Mouse (Mus musculus) adrenal gland, adult 2 months (tissue): ENCODE measurements around the gene Dysf. TPM values are rescaled to one million over a fixed set of nuclear protein-coding genes. Genes with fewer than 3 reads are reported as not detected.

Source experiments
- DNase-seq: peaks from one replicate; pipeline ENCODE4 v3.0.0; 2021
- polyA plus RNA-seq: library from polyadenylated mRNA; depleted of rRNA; stranded (reverse); fragments of >200 nt; gene quantifications from 2 replicates; pipeline ENCODE4 v1.2.3, GENCODE M21; 2012
- total RNA-seq, 2 experiments: library from RNA; stranded (reverse); gene quantifications; 2 replicates each; pipeline ENCODE4 v1.2.3; 2021

Gene Dysf
- total and polyA plus RNA-seq, 3 experiments: 31.0 to 64.2 (median 54.4) TPM

- no peak for DNase-seq
Observed at GRCm38 (mm10) chr6:84050238-84050637, 41.8 kb downstream of the Dysf start.

DNA sequence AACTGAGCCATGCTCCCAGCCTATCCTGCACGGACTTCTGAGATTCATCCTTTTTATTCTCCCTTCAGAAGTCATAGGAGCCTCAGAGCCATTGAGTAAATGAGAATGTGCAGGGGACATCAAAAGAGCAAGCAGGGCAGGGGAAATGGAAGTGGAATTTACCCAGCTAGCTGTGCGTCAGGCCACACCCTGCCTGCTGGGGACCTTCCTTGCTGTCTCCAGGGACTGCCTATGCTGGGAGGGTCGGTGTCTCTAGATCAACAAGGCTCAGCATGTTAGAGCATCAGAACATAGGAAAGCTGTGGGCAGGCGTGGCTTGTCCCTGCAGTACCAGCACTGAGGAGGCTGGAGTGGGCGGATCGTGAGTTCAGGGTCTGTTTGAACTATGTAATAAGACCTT, 42.6 kb downstream of the Dysf start:
- peak; percentile 28 for DNase-seq

DNA sequence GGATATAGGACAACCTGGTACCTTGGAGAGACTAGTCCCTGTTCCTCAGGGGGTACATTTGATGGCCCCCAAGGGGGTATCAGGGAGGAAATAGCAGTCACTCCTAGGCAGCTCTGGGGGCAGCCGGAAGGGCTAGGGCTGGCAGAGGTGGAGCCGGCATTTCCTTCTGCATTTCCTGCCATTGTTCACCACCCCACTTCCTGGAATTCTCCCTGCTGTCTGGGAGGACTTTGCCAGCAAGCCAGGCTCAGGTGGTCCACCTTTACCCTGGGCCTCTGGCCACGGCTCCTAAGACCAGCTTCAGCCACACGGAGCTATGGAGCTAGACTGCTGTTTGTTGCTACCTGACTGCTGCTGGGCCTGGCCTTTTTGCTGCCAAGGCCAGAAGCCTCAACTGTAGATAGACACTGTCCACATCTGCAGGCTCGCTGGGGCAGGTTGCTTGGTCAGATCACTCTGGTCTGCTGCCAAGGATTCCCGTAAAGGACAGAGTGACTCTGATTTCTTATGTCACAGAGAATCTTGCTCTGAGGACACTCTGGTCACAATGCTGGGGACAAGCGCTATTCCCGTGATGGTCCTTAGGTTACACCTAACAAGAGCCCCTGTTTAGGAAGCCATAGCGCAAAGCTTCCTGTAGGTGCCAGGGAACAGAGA, 45.6 kb downstream of the Dysf start:
- peak; percentile 50 for DNase-seq

DNA sequence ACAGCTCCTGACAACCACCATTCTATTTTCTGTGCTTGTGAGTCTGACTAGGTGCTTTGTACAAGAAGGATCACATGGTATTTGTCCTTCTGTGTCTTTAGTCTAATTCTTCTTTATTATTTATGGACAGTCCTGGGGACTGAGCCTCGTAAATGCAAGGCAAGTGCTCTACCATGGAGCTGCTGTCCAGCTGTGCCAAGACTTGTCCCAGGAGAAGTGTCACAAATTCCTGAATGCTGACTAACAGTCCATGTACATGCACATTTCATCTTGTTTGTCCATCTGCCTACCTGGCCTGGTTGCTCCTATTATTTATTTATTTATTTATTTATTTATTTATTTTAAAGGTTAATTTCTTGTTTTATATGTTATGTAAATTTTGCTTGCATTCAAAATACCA, 47.2 kb downstream of the Dysf start:
- DNase-seq: peak; percentile 41

DNA sequence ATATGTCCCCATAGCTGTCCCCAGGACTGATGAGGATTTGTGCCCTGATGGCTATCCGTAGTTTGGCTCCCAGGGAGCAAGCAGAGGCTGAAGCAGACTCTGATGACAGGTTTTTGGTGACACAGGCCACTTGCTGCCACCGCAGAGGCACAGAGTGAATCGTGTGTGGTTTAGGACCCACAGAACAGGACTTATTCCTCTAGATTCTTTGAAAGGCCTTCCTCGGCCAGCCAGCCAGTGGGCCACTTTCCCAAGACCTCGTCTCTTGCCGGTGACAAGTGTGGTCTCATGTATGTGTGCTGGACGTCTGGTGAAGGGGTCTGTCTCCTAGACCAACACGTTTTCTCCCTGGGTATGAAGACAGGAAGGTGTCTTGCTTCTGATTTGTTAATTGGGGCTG, 48.8 kb downstream of the Dysf start:
- DNase-seq: no peak

- DNase-seq: peak; percentile 88
Observed at GRCm38 (mm10) chr6:84058671-84059141, 50.3 kb downstream of the Dysf start.

- no peak for DNase-seq
Observed at GRCm38 (mm10) chr6:84059771-84060414, 51.5 kb downstream of the Dysf start.

GRCm38 (mm10) chr6:84061328-84061727, 52.9 kb downstream of the Dysf start:
- DNase-seq: peak; percentile 53

GRCm38 (mm10) chr6:84062541-84062940, 54.2 kb downstream of the Dysf start:
- DNase-seq: no peak

DNA sequence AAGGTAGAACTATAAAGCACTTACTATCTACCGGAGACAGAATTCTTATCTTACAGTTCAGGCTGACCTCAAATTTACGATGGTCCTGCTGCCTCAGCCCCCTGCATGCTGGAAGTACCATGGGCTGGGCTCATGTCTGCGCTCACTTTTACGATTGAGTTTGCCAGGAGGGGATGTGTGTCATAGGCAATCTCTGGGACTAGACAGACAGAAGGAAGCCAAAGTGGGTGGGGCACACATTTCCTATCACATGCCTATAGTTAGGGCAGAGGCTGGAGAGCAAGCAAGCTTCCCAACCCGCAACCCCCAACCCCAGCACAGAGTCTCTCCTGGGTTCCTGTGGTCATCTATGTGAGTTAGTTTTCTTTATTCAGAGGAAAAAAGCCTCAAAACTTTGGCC, 59.8 kb downstream of the Dysf start:
- DNase-seq: no peak

DNA sequence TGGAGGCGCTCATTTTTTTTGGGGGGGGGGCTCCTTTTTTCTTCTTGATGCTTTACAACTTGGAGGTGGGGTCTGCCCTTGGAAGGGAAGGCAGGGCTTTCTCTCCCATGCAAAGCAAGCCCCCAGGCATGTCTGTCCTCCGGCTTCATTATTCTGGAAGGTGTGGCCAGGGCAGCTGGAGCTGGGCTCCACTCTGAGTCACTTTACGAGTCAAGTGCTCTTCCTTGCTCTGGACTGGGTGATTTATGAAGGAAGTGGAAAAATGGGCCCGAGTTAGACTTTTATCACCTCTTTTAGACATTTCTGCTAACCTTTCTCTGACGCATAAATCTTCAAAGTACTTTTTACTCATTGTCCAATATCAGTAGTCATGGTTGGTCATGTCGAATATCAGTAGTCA, 61.9 kb downstream of the Dysf start:
- DNase-seq: peak; percentile 38

DNA sequence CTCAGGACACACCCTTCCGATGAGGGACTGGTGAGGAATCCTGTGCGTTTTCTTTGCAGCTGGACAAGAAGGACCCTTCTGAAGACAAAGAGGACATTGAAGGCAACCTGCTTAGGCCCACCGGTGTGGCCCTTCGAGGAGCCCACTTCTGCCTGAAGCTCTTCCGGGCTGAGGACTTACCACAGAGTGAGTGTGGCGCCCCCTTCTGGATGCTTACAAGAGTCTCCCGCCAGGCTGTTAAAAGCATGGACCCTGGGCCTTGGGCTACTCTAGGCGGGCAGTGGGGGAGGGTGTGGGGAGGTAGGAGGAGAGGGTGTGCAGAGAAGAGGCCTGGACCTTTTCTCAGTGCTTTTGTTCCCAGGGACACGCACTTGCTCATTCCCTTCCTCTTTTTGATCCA, 64.2 kb downstream of the Dysf start:
- DNase-seq: no peak

DNA sequence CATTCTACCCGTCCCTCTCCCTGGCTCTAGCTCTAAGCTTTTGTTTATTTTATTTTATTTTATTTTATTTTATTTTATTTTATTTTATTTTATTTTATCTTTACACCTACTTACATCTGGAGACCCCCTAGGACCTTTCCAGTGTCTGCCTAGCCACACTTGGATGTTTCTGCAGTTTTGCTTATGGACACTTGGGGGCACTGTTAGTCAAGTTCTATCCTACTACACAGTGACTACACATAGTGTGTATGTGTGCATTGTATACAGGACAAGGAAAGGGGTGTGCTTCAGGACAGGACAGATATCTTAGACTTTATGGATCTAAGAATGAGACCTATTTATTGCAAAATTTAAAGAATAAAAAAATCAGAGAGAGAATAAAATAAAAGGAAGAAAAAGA, 69.8 kb downstream of the Dysf start:
- DNase-seq: no peak

GRCm38 (mm10) chr6:84080631-84081030, 72.2 kb downstream of the Dysf start:
- no peak for DNase-seq

DNA sequence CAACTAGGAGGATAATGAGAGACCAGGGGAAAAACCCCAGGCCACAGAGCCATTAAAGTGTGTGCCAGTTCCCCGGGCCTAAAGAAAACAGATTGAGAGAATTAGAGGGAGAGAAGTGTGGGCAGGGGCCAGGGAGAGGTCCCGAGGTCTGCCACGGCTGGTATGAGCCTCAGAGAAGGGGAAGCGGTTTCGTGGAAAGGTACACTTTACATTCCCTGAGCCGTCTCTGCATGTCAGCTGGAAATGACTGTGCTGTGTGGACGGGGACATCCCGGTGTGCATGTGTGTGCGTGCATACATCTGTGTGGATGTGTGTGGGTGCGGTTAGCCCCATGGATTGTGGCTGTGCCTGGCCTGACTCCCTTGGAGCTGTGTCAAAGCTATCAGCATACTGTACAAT, 76.4 kb downstream of the Dysf start:
- no peak for DNase-seq

DNA sequence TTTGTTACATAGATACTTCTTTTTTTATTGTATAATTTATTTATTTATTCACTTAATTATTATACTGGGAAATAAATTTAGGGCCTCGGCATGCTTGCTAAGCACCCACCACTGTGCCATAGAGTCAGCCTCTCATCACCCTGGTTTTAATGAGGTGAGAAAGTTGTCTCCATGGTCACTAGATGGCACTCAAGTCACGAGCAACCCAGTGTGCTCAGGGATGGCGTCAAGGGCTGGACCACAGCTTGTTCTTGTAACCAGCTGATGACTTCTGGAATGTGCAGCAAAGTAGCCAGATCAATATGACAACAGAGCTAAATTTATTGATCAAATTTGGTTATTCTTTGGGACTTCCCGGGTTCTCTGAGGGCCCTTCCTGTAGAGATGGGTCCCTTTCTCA, 85.1 kb downstream of the Dysf start:
- no peak for DNase-seq

GRCm38 (mm10) chr6:84094536-84094935, 86.1 kb downstream of the Dysf start:
- DNase-seq: no peak

- DNase-seq: peak; percentile 70
Observed at GRCm38 (mm10) chr6:84094998-84095397, 86.6 kb downstream of the Dysf start.

- DNase-seq: peak; percentile 40
Observed at GRCm38 (mm10) chr6:84095882-84096281, 87.5 kb downstream of the Dysf start.

DNA sequence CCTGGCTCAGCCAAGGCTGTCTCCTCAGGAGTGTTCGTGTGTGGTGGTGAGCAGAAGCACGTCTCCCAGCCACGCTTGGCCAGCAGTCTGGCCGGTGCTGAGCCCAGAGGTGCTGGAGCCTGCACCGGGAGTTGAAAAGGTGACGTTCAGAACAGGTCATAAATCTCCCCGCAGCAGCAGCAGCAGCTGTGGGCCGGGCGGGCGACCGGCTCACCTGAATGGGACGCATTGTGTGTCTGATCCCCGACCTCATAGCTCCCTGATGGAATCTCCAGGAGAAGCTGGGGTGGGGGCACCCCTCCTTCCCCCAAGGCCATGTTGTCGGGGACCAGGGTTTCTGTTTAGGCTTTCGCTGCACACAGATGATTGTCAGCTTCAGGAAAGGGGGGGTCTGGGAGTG, 93.6 kb downstream of the Dysf start:
- DNase-seq: no peak

DNA sequence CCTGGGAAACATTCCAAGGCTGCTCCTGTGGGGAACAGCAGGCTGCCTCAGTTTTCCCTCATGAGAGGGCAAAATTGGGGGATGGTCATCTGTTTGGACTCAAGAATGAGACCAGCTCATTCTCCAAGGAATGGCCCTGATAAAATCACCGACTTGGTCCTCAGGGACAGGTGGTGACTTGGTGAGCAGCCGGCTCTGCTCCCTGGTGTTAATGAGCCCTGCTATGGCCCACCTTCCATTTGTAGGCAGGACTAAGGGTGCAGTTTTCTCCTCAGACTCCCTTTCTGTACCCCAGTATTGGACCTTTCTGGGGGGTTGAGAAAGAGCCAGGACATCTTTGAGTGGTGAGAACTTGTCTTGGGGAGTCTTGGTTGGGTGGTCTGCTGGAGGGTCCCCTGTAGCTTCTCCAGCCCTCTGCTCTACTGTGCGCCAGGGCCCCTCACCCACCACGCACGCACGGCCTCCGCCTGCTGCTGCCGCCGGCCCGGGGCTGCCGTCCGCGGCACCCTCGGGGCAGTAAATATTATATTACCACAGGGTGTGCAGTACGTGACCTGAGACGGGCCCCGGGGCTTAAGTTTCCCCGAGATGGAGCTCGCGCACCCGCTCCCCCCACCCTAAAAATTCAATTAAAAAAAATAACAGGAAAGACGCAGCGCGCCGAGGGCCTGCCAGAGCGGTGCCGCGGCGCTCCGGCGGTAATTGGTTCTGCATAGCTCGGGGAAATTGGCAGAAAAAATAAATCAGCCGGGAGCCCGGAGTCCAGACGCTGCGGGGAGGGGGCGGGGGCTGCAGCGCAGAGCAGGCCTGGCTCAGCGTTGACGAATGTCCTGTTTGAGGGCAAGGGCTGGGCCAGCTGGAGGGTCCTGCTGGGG, 97.0 kb downstream of the Dysf start:
- DNase-seq: peak; percentile 42

- DNase-seq: no peak
Observed at GRCm38 (mm10) chr6:84106082-84106481, 97.7 kb downstream of the Dysf start.

GRCm38 (mm10) chr6:84110377-84110776, 102.0 kb downstream of the Dysf start:
- DNase-seq: no peak
